Mouse (Mus musculus): Measurements from ENCODE around the gene Slco4c1.

Slco4c1 gene

GRCm38 (mm10) chr1:96773712-96774111, 98.3 kb downstream of the Slco4c1 start:
- no peak for DNase-seq (ENCODE audit: extremely low spot score, low read depth, low spot score)

GRCm38 (mm10) chr1:96770283-96770682, 101.7 kb downstream of the Slco4c1 start:
- DNase-seq (ENCODE audit: extremely low spot score, low read depth, low spot score), result no peak

- DNase-seq (ENCODE audit: extremely low spot score, low read depth, low spot score), result no peak
Observed at GRCm38 (mm10) chr1:96768264-96768663, 103.7 kb downstream of the Slco4c1 start.

- DNase-seq (ENCODE audit: extremely low spot score, low read depth, low spot score), result no peak
Observed at GRCm38 (mm10) chr1:96766535-96766934, 105.4 kb downstream of the Slco4c1 start.

All from hindlimb bud, embryonic 11.5 days (tissue).